Mouse (Mus musculus) spleen, adult 2 months (tissue): Measurements from ENCODE around the gene Nampt.

Experiments
- CTCF ChIP-seq: fragments of 200-500 bp; IDR thresholded peaks from 2 replicates; pipeline ENCODE4 v1.5.1; 2011; ENCODE audit warnings: mild to moderate bottlenecking, inconsistent platforms; ENCODE audit not compliant: insufficient read depth, insufficient read length, insufficient replicate concordance; ENCODE audit errors: extremely low read depth
- POLR2A ChIP-seq: fragments of 200-500 bp; IDR thresholded peaks from 2 replicates; pipeline ENCODE4 v1.6.1; 2011; ENCODE audit warnings: low read depth, low read length, inconsistent platforms

GRCm38 (mm10) chr12:32870815-32871214 is 51.5 kb downstream of the Nampt start:
- TF ChIP-seq CTCF (no peak), POLR2A (no peak)
